Mouse (Mus musculus) kidney, postnatal 10 days (tissue): ENCODE results near the gene Ubb.

Source experiments
- DNase-seq: peaks from one replicate; pipeline ENCODE4 v3.0.0; 2021; ENCODE audit warnings: mixed read lengths

The Ubb gene

GRCm38 (mm10) chr11:62553186-62553585, 2.2 kb downstream of the Ubb start:
- DNase-seq, result no peak

DNA sequence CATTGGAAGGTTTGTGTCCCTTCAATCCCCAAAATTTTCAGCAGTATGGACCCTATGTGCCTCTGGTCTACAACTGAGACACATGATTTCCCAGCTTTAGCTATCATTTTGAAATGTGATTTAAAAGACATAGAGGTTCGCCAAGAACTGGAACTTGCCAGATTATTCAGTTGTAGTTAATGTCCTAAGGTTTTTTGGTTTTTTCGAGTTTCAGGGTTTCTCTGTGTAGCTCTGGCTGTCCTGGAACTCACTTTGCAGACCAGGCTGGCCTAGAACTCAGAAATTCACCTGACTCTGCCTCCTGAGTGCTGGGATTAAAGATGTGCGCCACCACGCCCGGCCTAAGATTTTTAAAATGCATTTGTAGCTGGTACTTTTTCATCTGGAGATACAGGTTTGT, 2.7 kb downstream of the Ubb start:
- DNase-seq, result no peak

DNA sequence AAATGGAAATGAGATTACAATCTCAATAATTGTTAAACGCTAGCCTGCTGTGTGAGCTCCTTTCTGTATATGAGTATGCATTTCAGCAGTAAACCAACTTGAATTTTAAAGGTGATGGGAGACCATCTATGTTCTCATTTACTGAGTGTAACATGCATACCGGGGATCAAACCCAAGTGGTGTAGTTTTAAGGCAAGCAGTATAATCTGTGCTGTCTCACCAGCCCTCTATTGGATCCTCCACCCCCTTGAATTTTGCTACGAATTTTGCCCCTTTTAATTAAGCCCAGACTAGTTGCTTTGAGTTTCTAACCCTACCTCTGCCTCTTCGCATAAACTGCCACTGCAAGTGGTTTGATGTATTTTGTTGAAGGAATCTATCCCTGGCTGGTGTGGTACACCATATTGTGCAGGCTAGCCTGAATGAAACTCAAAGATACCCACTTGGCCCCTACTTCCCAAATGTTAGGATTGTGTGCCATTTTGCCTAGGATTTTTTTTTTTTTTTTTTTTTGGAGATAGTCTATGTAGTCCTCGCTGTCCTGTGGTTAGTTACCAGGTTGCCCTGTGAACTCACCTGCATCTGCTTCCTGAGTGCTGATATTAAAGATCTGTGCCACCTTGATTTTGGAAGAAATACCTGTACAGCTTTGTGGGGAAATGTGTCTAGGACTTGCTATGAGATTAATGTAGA, 3.3 kb downstream of the Ubb start:
- no peak for DNase-seq

- DNase-seq, result no peak
These were observed 4.1 kb downstream of the Ubb start for GRCm38 (mm10) chr11:62554934-62555517.

- no peak for DNase-seq
These were observed 5.0 kb downstream of the Ubb start for GRCm38 (mm10) chr11:62555896-62556412.

GRCm38 (mm10) chr11:62557205-62557604, 6.2 kb downstream of the Ubb start:
- DNase-seq, result peak; percentile 13

DNA sequence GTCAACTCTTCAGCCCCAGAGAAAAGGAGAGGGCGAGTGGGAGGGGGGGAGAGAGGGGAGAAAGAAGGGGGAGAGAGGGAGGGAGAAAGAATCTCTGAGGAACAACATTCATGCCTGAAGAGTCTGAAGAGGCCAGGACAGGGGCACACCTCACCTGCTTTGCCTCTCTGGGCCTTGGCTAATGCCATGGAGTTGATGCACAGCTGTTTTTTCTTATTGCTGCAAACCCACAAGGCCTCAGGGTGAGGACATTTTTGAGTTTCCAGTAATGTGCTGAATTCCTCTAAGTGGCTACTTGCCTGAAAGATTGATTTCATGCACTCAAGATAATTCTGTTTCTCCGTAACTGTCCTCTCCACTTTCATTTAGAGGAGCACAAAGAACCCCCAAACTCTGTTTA, 7.2 kb downstream of the Ubb start:
- no peak for DNase-seq

GRCm38 (mm10) chr11:62558961-62559646, 8.1 kb downstream of the Ubb start:
- peak; percentile 79 for DNase-seq

DNA sequence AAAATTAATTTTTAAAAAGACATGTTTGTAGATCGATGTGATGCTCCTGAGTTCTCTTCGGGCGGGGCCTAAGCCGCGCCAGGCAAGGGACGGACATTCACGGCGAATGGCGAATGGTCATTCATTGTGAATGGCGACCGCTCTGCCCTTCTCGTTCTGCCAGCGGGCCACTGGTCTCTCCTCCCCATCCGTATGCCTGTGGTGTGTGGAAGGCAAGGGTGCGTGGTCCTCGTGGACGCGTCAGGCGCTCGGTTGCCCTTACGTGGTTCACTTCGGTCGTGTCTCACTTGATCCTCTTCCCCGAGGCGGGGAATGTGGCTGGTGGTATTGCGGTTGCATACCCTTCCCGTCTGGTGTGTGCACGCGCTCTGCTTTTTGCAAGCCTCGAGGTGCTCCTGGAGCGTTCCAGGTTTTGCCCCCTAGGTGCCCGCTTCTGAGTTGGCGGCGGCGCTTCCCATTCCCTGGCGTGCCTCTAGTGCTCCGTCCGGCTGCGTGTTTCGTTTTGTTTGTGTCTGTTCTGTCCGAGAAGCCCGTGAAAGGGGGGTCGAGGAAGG, 9.6 kb downstream of the Ubb start:
- peak; percentile 30 for DNase-seq

GRCm38 (mm10) chr11:62563590-62563989, 12.6 kb downstream of the Ubb start:
- no peak for DNase-seq

DNA sequence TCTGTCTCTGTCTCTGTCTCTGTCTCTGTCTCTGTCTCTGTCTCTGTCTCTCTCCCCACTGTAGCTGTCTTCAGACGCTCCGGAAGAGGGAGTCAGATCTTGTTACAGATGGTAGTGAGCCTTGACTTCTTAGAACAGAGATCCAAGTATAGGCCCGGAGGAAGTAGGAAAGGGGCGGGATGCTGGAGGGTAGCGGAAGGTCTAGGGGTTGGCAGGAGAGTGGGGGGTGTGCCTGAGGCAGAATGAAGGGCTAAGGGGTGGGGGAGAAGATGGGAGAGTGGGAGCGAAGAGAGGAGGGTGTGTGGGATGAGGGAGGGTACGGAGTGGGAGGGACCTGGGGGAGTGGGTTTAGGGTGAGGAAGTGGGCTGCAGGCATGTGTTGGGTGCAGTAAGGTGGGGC, 14.8 kb downstream of the Ubb start:
- DNase-seq, result no peak

DNA sequence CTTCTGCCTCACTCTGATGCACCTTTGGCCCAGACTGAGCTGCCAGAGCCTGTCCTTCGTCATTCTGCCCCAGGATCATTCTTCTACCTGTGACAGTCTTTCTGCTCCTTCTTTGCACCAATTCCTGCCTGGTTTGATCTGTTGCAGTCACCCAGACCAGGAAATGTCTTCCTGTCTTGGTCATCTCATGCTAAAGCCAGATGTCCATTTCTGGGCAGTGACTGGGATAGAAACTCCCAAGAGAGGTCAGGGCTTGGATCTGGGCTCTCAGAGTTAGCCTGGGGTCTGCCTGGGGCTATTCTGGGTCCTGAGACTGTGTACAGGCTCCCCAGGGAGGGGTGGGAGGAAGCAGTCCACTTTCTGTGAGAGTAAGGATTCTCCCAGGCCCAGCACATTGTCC, 15.2 kb downstream of the Ubb start:
- DNase-seq, result no peak

DNA sequence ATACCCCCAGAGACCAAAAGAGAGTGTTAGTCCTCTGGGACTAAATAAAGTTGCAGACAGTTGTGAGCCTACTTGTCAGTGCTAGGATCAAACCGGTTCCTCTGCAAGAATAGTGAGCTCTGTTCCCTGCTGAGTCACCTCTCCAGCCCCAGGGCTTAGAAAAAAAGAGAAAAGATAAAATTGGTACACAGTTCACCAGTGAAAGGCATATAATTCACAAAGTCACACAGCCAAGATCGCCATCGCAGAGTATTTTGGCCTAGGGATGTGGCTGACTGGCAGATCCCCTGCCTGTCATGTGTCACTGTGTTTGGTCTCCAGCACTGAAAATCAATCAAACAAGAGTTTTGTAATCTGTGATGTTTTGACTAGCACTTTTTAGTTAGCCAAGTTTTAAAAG, 17.3 kb downstream of the Ubb start:
- no peak for DNase-seq

GRCm38 (mm10) chr11:62573959-62574702, 23.2 kb downstream of the Ubb start, which contains the start of gene Trpv2:
Trpv2 (plus strand) TSS chr11:62574486.
- DNase-seq, result no peak

DNA sequence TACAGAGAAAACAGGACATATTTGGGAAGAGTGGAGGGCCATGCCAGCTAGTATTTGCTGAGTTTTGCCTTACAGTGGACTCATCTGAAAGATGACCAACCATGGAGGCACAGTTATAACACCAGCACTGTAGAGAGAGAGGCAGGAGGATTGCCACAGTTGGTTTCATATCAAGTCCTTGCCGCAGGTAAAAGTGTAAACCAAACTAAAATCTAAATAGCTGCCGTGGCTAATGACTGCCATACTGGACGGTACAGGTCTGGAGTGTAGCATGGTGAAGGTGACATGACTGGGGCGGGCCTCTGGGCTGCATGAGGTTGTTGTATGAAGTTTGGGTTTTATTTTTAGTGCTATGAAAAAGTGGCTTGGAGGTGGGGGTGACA, 23.7 kb downstream of the Ubb start:
- no peak for DNase-seq

GRCm38 (mm10) chr11:62575297-62575658, 24.3 kb downstream of the Ubb start:
- peak; percentile 93 for DNase-seq

DNA sequence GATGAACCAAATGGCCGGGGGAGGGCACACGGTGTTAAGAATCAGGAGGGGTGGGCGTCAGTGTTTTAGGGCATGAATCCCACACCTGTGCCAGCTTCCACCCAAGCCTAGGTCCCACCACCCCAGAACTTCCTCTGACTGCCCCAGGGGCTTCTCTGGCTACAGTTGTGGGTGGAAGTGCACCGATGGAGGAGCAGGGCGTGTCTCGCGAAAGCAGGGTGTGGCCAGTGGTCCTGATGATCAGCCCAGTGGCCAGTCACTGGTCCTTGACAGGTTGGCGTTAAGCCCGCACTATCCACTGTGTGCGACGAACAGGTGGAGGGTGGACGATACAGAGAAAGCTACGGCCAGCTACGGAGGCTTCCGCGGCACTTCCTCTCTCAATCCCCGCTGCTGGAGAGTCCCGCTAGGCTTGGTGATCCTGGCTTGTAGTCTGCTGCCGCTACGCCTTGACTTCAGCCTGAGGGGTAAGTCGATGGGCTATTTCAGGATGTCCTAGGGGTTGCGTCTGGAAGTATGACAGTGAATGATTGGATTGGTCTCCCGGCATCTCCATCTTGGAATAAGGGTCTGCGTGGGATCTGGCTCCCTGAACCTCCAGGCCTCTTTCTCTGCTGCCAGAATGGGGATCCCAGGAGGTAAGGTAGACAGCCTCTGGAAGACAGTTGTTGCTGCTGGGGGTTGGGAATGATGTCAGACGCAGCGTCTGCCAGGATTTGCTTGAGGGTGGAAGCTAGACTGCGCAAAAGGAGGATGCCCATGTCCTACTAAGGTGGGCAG, 24.9 kb downstream of the Ubb start:
- peak; percentile 44 for DNase-seq

GRCm38 (mm10) chr11:62576530-62577152, 25.7 kb downstream of the Ubb start:
- DNase-seq, result no peak

- DNase-seq, result no peak
These were observed 32.1 kb downstream of the Ubb start for GRCm38 (mm10) chr11:62583031-62583430.

GRCm38 (mm10) chr11:62584671-62585206, 33.8 kb downstream of the Ubb start:
- no peak for DNase-seq

DNA sequence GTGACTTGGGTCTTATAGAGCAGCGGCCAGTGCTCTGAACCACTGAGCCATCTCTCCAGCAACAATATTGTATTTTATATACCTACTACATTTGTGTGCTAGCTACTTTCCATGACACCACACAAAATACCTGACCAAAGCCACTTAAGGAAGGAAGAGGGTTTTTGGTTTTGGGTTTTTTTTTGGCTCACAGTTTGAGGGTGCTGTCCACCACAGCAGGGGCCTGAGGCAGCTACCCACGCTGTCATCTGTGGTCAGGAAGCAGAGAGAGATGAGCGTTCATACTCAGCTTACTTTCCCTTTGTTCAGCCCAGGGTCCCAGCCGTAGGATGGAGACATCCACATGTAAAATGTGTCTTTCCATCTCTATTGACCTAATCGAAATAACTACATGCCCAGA, 36.1 kb downstream of the Ubb start:
- no peak for DNase-seq
